Mouse (Mus musculus) heart, adult 2 months (tissue): ENCODE results near the gene Gm12887. TPM values are rescaled to one million over a fixed set of nuclear protein-coding genes. Genes with fewer than 3 reads are reported as not detected.

Source experiments
- DNase-seq, 2 experiments: peaks; one replicate each; pipeline ENCODE4 v3.0.0; 2021
- H3K27ac ChIP-seq: fragments of 200-600 bp; 2 replicates; pipeline ENCODE4 v1.8.1; 2022
- H3K27me3 ChIP-seq: fragments of 200-500 bp; 2 replicates; pipeline ENCODE4 v1.6.1; 2012; ENCODE audit warnings: mild to moderate bottlenecking, low read length, inconsistent platforms, mixed read lengths; ENCODE audit not compliant: control insufficient read depth, insufficient read depth
- H3K36me3 ChIP-seq: fragments of 200-500 bp; 2 replicates; pipeline ENCODE4 v1.6.1; 2012; ENCODE audit warnings: low read length, inconsistent platforms; ENCODE audit not compliant: control insufficient read depth, insufficient read depth
- H3K4me1 ChIP-seq: fragments of 200-500 bp; 2 replicates; pipeline ENCODE4 v1.6.1; 2011; ENCODE audit warnings: low read length; ENCODE audit not compliant: control insufficient read depth, insufficient read depth
- H3K4me3 ChIP-seq: fragments of 200-600 bp; 2 replicates; pipeline ENCODE4 v1.8.1; 2022
- H3K79me2 ChIP-seq: fragments of 200-500 bp; replicated peaks from 2 replicates; pipeline ENCODE4 v1.6.1; 2012; ENCODE audit warnings: mild to moderate bottlenecking, inconsistent platforms, low read length, moderate library complexity, mixed read lengths; ENCODE audit not compliant: control insufficient read depth, insufficient read depth
- H3K9ac ChIP-seq: fragments of 200-500 bp; 2 replicates; pipeline ENCODE4 v1.6.1; 2012; ENCODE audit warnings: low read depth, mild to moderate bottlenecking, control low read depth, inconsistent platforms, low read length, mixed read lengths
- CTCF ChIP-seq: fragments of 200-600 bp; IDR thresholded peaks from 2 replicates; pipeline ENCODE4 v1.8.1; 2022; ENCODE audit warnings: antibody characterized with exemption, mild to moderate bottlenecking, moderate library complexity
- EP300 ChIP-seq: fragments of 200-500 bp; IDR thresholded peaks from 2 replicates; pipeline ENCODE4 v1.6.1; 2011; ENCODE audit warnings: low read depth, low read length, control low read depth; ENCODE audit not compliant: insufficient read depth
- POLR2A ChIP-seq: fragments of 200-500 bp; IDR thresholded peaks from 2 replicates; pipeline ENCODE4 v1.6.1; 2011; ENCODE audit warnings: mild to moderate bottlenecking, low read depth, low read length, control low read depth; ENCODE audit not compliant: insufficient read depth
- WGBS: fragments of 180-500 bp; shearing (Covaris S2); methylation state at CpG from one replicate; pipeline ENCODE4 v1.1.7; 2018; 5-methylcytosine and 5-hydroxymethylcytosine counted together
- intact Hi-C: fragments of 180-260 bp; cut with DNase I; formaldehyde crosslinking; loops from one replicate; pipeline ENCODE4 v1.15.1; 2025
- long read RNA-seq: library from polyadenylated mRNA; stranded (forward); transcript quantifications from one replicate; pipeline ENCODE4 v2.0.0, GENCODE M21; 2021
- polyA plus RNA-seq: library from polyadenylated mRNA; depleted of rRNA; stranded (reverse); fragments of >200 nt; gene quantifications from 2 replicates; pipeline ENCODE4 v1.2.3, GENCODE M21; 2012; rRNA removed
- total RNA-seq, 2 experiments: library from RNA; stranded (reverse); gene quantifications; 2 replicates each; pipeline ENCODE4 v1.2.3; 2021

The Gm12887 gene
- total RNA-seq (not detected), polyA plus RNA-seq (not detected in 2 replicates)
- long read RNA-seq = 0 reads

DNA sequence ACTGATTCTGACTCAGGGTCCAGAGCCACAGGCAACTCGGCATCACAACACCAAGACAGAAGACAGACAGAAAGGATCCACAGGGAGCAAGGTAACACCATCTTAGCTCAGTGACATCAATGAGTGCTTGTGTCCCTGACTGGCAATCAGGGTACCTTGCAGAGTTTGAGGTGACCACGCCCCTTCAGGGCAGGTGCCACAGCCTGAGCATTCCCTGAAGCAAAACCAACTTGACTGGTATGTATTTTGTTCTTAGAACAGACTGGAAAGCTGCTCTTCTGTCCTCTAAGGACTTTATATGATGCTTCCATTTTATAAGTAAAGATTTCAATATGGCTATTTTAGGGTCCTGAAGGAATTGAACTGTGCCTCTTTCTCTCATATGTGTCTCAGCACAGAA, at the start of gene Gm12887:
Gm12887 (minus strand) TSS at position 101 of the 400 bp plus-strand sequence.
- Histone ChIP-seq H3K4me1 (no peaks in the 10 kb centered on the region), H3K4me3 (no peak within 1 kb of the TSS), H3K79me2 (no peaks in the 10 kb centered on the region), H3K9ac (no peak within 1 kb of the TSS), H3K27ac (no peak within 1 kb of the TSS), H3K27me3 (no peaks in the 10 kb centered on the region), H3K36me3 (no peaks in the 10 kb centered on the region)
- WGBS = 30% methylated on average over 2 of the region's 2 CpGs
- no peak for DNase-seq
- TF ChIP-seq POLR2A (no peak), CTCF (no peak), EP300 (no peak)
- intact Hi-C loops = no loop called here

DNA sequence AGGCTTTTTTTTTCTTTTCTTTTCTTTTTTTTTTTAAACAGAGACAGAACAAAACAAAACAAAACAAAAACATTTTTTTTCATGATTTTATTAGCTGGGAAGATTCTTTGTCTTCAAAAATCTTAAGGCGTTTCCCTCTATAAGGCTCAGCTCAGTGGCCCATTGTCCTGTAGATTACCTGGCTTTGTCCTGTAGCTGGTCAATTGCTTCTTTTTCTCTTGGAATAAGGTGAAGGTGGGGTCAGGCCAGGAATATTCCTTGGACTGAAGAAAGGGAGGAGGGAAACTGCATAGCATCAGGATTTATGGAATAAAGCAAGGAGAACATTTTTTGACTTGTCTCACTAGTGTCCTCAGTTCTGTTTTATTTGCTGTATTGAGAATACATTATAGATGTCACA, 35.1 kb upstream of the Gm12887 start:
- DNase-seq = no peak
- intact Hi-C loops = no loop called here
- no peak for TF ChIP-seq POLR2A
- TF ChIP-seq CTCF = no peak
- TF ChIP-seq EP300 = no peak
- Histone ChIP-seq H3K9ac (no peak overlapping the region), H3K27ac (no peak overlapping the region), H3K79me2 (no peaks in the 10 kb centered on the region), H3K27me3 (no peaks in the 10 kb centered on the region), H3K4me1 (no peaks in the 10 kb centered on the region), H3K4me3 (no peak overlapping the region), H3K36me3 (no peaks in the 10 kb centered on the region)
- WGBS = 76% methylated on average over 1 of the region's 1 CpGs

Other genes with a start within 250 kb of the Gm12887 start
- gene Gm12886, start 199.0 kb downstream of the Gm12887 start, total RNA-seq = not detected
- gene Gm12886, start 199.0 kb downstream of the Gm12887 start, polyA plus RNA-seq = not detected in 2 replicates